Mouse (Mus musculus) limb, embryonic 14.5 days (tissue): Measurements from ENCODE around the gene Rpl9-ps1. TPM values are rescaled to one million over a fixed set of nuclear protein-coding genes. Genes with fewer than 3 reads are reported as not detected.

Experiments used
- ATAC-seq: fragments of 200-750 bp; cut with Nextera tagmentation; 2 replicates; pipeline ENCODE4 v1.8.0; 2017; ENCODE audit warnings: low read depth, moderate number of reproducible peaks, moderate TSS enrichment; ENCODE audit not compliant: low FRiP score
- DNase-seq: peaks from one replicate; pipeline ENCODE4 v3.0.0-alpha.2; 2015; ENCODE audit warnings: low spot score
- H3K27ac ChIP-seq: fragments of 300-500 bp; sonication (generic); replicated peaks from 2 replicates; pipeline ENCODE4 v1.5.1; 2014; ENCODE audit warnings: low read depth, mild to moderate bottlenecking, low read length, moderate library complexity, mixed read lengths
- H3K27me3 ChIP-seq: fragments of 300-500 bp; sonication (generic); 2 replicates; pipeline ENCODE4 v1.6.1; 2014; ENCODE audit warnings: low read length, mixed read lengths; ENCODE audit not compliant: control insufficient read depth, insufficient read depth
- H3K36me3 ChIP-seq: fragments of 300-500 bp; sonication (generic); 2 replicates; pipeline ENCODE4 v1.6.1; 2014; ENCODE audit warnings: mild to moderate bottlenecking, low read length, moderate library complexity, mixed read lengths; ENCODE audit not compliant: control insufficient read depth, insufficient read depth
- H3K4me1 ChIP-seq: fragments of 300-500 bp; sonication (generic); 2 replicates; pipeline ENCODE4 v1.6.1; 2014; ENCODE audit warnings: antibody characterized with exemption, low read length, mixed read lengths; ENCODE audit not compliant: control insufficient read depth, insufficient read depth
- H3K4me2 ChIP-seq: fragments of 300-500 bp; sonication (generic); replicated peaks from 2 replicates; pipeline ENCODE4 v1.6.1; 2014; ENCODE audit warnings: low read depth, mild to moderate bottlenecking, low read length, moderate library complexity; ENCODE audit not compliant: severe bottlenecking
- H3K4me3 ChIP-seq: fragments of 300-500 bp; sonication (generic); replicated peaks from 2 replicates; pipeline ENCODE4 v1.5.1; 2014; ENCODE audit warnings: low read length
- H3K9ac ChIP-seq: fragments of 300-500 bp; sonication (generic); 2 replicates; pipeline ENCODE4 v1.6.1; 2014; ENCODE audit warnings: mild to moderate bottlenecking, low read depth, low read length, moderate library complexity; ENCODE audit not compliant: severe bottlenecking
- H3K9me3 ChIP-seq: fragments of 300-500 bp; sonication (generic); 2 replicates; pipeline ENCODE4 v1.6.1; 2016; ENCODE audit warnings: low read length; ENCODE audit not compliant: control insufficient read depth
- POLR2A ChIP-seq: fragments of 200-500 bp; IDR thresholded peaks from 2 replicates; pipeline ENCODE4 v1.8.0; 2012; ENCODE audit warnings: inconsistent platforms, mild to moderate bottlenecking, moderate library complexity, borderline replicate concordance; ENCODE audit not compliant: insufficient read depth, insufficient read length; ENCODE audit errors: extremely low read depth
- WGBS: fragments of 180-500 bp; shearing (Covaris S2); extraction: QIAGEN DNeasy Blood & Tissue Kit; methylation state at CpG from one replicate; pipeline ENCODE4 v1.1.7; 2014; 5-methylcytosine and 5-hydroxymethylcytosine counted together
- polyA plus RNA-seq, 2 experiments: library from polyadenylated mRNA; depleted of rRNA in 1 of 2; stranded (reverse) in 1 of 2; unstranded in 1 of 2; fragments of >200 nt; fragmentation: Nextera tagmentation in 1 of 2; extraction: Ambion mirVana in 1 of 2; gene quantifications; 2 replicates each; pipeline versions ENCODE4 v1.2.1 to v1.2.3; 2012 to 2014

Gene Rpl9-ps1
- polyA plus RNA-seq, 2 experiments, result not detected

- 93% methylated on average over 2 of the region's 2 CpGs for WGBS
- ATAC-seq, result no peak
- H3K27ac ChIP-seq, result no peak overlapping the region
- no peak overlapping the region for H3K4me3 ChIP-seq
- H3K9ac ChIP-seq, result no peak overlapping the region
- no peak overlapping the region for H3K4me2 ChIP-seq
- H3K9me3 ChIP-seq, result no peaks in the 10 kb centered on the region
- no peaks in the 10 kb centered on the region for H3K4me1 ChIP-seq
- TF ChIP-seq POLR2A, result no peak
- H3K36me3 ChIP-seq, result no peaks in the 10 kb centered on the region
- H3K27me3 ChIP-seq, result no peaks in the 10 kb centered on the region
- DNase-seq, result no peak
These were observed 10.5 kb downstream of the Rpl9-ps1 start for GRCm38 (mm10) chr11:83634898-83635297.

GRCm38 (mm10) chr11:83634425-83634824, 11.0 kb downstream of the Rpl9-ps1 start:
- DNase-seq (no peak), ATAC-seq (no peak)
- no peak overlapping the region for H3K4me3 ChIP-seq
- H3K9me3 ChIP-seq, result no peaks in the 10 kb centered on the region
- H3K4me2 ChIP-seq, result no peak overlapping the region
- no peaks in the 10 kb centered on the region for H3K36me3 ChIP-seq
- no peak overlapping the region for H3K27ac ChIP-seq
- H3K27me3 ChIP-seq, result no peaks in the 10 kb centered on the region
- 79% methylated on average over 4 of the region's 4 CpGs for WGBS
- no peak for TF ChIP-seq POLR2A
- H3K9ac ChIP-seq, result no peak overlapping the region
- no peaks in the 10 kb centered on the region for H3K4me1 ChIP-seq

- Histone ChIP-seq H3K9me3 (no peaks in the 10 kb centered on the region), H3K27ac (no peak overlapping the region), H3K36me3 (no peaks in the 10 kb centered on the region), H3K4me1 (no peaks in the 10 kb centered on the region), H3K4me2 (no peak overlapping the region), H3K9ac (no peak overlapping the region), H3K27me3 (no peaks in the 10 kb centered on the region), H3K4me3 (no peak overlapping the region)
- 65% methylated on average over 4 of the region's 4 CpGs for WGBS
- ATAC-seq (no peak), DNase-seq (no peak)
- TF ChIP-seq POLR2A, result no peak
These were observed 12.7 kb downstream of the Rpl9-ps1 start for GRCm38 (mm10) chr11:83632744-83633143.

- H3K9ac ChIP-seq, result no peak overlapping the region
- H3K27ac ChIP-seq, result no peak overlapping the region
- H3K36me3 ChIP-seq, result no peaks in the 10 kb centered on the region
- H3K4me1 ChIP-seq, result no peaks in the 10 kb centered on the region
- 66% methylated on average over 2 of the region's 2 CpGs for WGBS
- no peak for TF ChIP-seq POLR2A
- ATAC-seq, result no peak
- no peak overlapping the region for H3K4me3 ChIP-seq
- DNase-seq, result no peak
- no peaks in the 10 kb centered on the region for H3K27me3 ChIP-seq
- no peaks in the 10 kb centered on the region for H3K9me3 ChIP-seq
- H3K4me2 ChIP-seq, result no peak overlapping the region
These were observed 14.4 kb downstream of the Rpl9-ps1 start for GRCm38 (mm10) chr11:83631065-83631464.

- no peak for TF ChIP-seq POLR2A
- no peak overlapping the region for H3K4me2 ChIP-seq
- no peak overlapping the region for H3K4me3 ChIP-seq
- no peak overlapping the region for H3K27ac ChIP-seq
- DNase-seq (no peak), ATAC-seq (no peak)
- no peaks in the 10 kb centered on the region for H3K27me3 ChIP-seq
- H3K4me1 ChIP-seq, result no peaks in the 10 kb centered on the region
- WGBS, result 84% methylated on average over 1 of the region's 1 CpGs
- no peaks in the 10 kb centered on the region for H3K36me3 ChIP-seq
- H3K9me3 ChIP-seq, result no peaks in the 10 kb centered on the region
- no peak overlapping the region for H3K9ac ChIP-seq
These were observed 14.8 kb downstream of the Rpl9-ps1 start for GRCm38 (mm10) chr11:83630630-83631029.

GRCm38 (mm10) chr11:83628808-83629207, 16.6 kb downstream of the Rpl9-ps1 start:
- no peaks in the 10 kb centered on the region for H3K36me3 ChIP-seq
- ATAC-seq (no peak), DNase-seq (no peak)
- H3K27ac ChIP-seq, result no peak overlapping the region
- H3K9ac ChIP-seq, result no peak overlapping the region
- no peak overlapping the region for H3K4me2 ChIP-seq
- H3K9me3 ChIP-seq, result no peaks in the 10 kb centered on the region
- no peaks in the 10 kb centered on the region for H3K27me3 ChIP-seq
- H3K4me3 ChIP-seq, result no peak overlapping the region
- WGBS, result 89% methylated on average over 9 of the region's 9 CpGs
- no peak for TF ChIP-seq POLR2A
- H3K4me1 ChIP-seq, result no peaks in the 10 kb centered on the region
